Mouse (Mus musculus) liver, embryonic 14.5 days (tissue): ENCODE results near the gene Nrp2.

ENCODE experiments used
- CTCF ChIP-seq: IDR thresholded peaks from 2 replicates; pipeline ENCODE4 v1.5.1; 2016; ENCODE audit warnings: antibody characterized with exemption, low read depth, control low read depth
- EP300 ChIP-seq: IDR thresholded peaks from 2 replicates; pipeline ENCODE4 v1.6.1; 2016; ENCODE audit warnings: antibody characterized with exemption, low read depth

DNA sequence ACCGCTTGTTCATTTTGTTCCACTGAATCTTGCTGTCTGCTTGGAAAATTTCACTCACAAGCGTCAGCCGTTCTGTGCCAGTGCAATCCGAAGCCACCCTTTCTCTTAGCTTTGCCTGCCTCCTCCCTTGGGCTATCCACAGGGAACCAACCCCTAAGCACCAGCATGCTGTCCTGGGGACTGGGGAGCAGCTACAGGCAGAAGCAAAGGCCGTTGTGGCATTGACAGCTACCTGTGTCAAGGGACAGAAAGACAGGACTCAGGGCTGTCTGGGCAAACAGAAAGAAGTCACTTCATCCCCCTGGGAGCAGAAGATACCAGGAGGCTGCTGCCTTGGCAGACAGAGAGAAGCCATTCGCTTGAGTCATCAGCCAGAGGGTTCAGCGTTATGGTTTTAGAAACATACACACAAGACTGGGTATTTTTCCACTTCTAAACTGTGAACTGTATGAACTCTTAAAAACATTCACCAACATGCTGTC is 18.7 kb downstream of the Nrp2 start:
- no peak for TF ChIP-seq EP300
- no peak for TF ChIP-seq CTCF
